Mouse (Mus musculus) limb, embryonic 15.5 days (tissue): ENCODE data around the gene Cib4. TPM values are rescaled to one million over a fixed set of nuclear protein-coding genes. Genes with fewer than 3 reads are reported as not detected.

ENCODE experiments used
- ATAC-seq: fragments of 200-750 bp; cut with Nextera tagmentation; 2 replicates; pipeline ENCODE4 v1.8.0; 2017; ENCODE audit warnings: low read depth, moderate TSS enrichment; ENCODE audit not compliant: insufficient number of reproducible peaks, low FRiP score, low TSS enrichment
- H3K27ac ChIP-seq: fragments of 300-500 bp; sonication (generic); 2 replicates; pipeline ENCODE4 v1.5.1; 2015; ENCODE audit warnings: moderate library complexity, mild to moderate bottlenecking, inconsistent platforms
- H3K27me3 ChIP-seq: fragments of 300-500 bp; sonication (generic); 2 replicates; pipeline ENCODE4 v1.6.1; 2015; ENCODE audit warnings: inconsistent platforms
- H3K36me3 ChIP-seq: fragments of 300-500 bp; sonication (generic); 2 replicates; pipeline ENCODE4 v1.6.1; 2015; ENCODE audit warnings: inconsistent platforms
- H3K4me1 ChIP-seq: fragments of 300-500 bp; sonication (generic); 2 replicates; pipeline ENCODE4 v1.6.1; 2015; ENCODE audit warnings: inconsistent platforms
- H3K4me2 ChIP-seq: fragments of 300-500 bp; sonication (generic); 2 replicates; pipeline ENCODE4 v1.6.1; 2015; ENCODE audit warnings: mild to moderate bottlenecking, inconsistent platforms
- H3K4me3 ChIP-seq: fragments of 300-500 bp; sonication (generic); 2 replicates; pipeline ENCODE4 v1.5.1; 2015; ENCODE audit warnings: mild to moderate bottlenecking, inconsistent platforms
- H3K9ac ChIP-seq: fragments of 300-500 bp; sonication (generic); 2 replicates; pipeline ENCODE4 v1.6.1; 2015; ENCODE audit warnings: inconsistent platforms
- H3K9me3 ChIP-seq: fragments of 300-500 bp; sonication (generic); 2 replicates; pipeline ENCODE4 v1.6.1; 2016; ENCODE audit warnings: inconsistent platforms
- WGBS: fragments of 180-500 bp; shearing (Covaris S2); methylation state at CpG from one replicate; pipeline ENCODE4 v1.1.7; 2015; 5-methylcytosine and 5-hydroxymethylcytosine counted together
- polyA plus RNA-seq: library from polyadenylated mRNA; unstranded; fragments of >200 nt; fragmentation: Nextera tagmentation; extraction: Ambion mirVana; gene quantifications from 2 replicates; pipeline ENCODE4 v1.2.1, GENCODE M21; 2015

Gene Cib4
- polyA plus RNA-seq, 1 experiment from 2014 or later, result not detected

DNA sequence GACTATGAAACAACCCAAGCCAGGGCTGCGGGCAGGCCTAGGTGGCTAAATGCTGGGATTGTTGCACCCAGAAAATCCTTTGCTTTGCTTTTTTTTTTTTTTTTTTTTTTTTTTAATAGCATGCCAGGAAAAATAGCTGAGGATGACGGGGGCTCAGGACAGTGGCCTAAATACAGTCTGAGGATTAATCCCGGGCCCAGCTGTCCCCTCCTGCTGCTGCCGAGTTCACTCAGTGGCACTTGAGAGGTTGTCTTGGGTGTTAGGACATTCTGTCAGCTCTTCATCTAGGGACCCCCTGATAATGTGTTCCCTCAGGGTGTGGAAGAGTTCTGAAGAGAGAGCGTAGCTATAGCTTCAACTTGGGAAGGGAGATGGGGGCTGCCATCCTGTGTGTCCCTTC is 18.5 kb downstream of the Cib4 start:
- no peak for ATAC-seq
- no peaks in the 10 kb centered on the region for H3K36me3 ChIP-seq
- no peak overlapping the region for H3K9ac ChIP-seq
- no peak overlapping the region for H3K4me2 ChIP-seq
- H3K27me3 ChIP-seq, result 0 out of 2 replicates have a peak, but pooled peaks cover 14% of the 10 kb centered on the region
- WGBS, result 79% methylated on average over 5 of the region's 5 CpGs
- no peak overlapping the region for H3K27ac ChIP-seq
- H3K4me3 ChIP-seq, result no peak overlapping the region
- peaks cover 9% of the 10 kb centered on the region for H3K4me1 ChIP-seq
- no peaks in the 10 kb centered on the region for H3K9me3 ChIP-seq

DNA sequence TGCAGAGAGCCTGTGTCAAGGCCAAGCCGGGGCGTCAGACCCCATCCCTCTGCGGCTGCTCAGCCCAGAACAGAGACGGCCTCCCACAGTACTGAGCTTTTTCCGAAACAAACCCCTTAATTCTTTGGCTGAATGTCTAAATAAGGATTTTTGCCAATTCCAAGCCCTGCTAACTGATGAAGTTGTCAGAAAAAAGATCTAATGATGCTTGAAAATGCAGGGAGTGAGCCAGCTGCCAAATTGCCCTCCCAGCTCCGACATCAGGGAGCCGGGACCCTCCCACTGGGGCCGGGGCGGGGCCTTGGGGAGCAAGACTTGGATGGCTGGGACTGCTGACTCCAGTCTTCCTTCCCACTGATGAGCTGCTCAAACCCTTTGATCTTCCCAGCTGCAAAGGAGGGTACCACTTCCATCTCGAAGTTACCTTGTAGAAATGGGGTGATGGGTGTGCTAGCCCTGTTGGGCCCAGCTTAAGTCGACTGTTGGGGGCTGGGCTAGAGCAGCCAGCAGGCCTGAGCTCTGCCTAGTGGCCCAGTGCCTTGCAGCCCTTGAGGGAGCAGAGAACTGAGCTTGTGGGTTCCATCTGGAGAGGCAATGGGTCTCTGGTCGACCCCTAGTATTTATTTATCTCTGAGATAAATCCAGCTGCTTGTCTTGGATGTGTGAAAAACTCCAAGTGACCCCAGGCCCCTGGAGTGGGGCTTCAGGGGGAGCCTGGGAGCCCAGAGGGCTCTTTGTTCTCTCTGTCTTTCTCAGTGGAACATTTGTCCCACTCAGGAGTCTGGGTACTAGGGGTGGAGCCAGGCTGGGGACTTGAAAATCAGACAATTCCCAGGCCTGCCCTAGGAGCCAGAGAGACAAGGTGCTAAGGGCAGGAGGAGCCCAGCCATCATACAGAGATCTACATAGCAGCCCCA is 19.5 kb downstream of the Cib4 start:
- ATAC-seq, result 0 out of 2 replicates have a peak, but pooled peaks have one; percentile 49
- Histone ChIP-seq H3K27ac (no peak overlapping the region), H3K4me3 (no peak overlapping the region), H3K9ac (no peak overlapping the region), H3K36me3 (no peaks in the 10 kb centered on the region), H3K9me3 (no peaks in the 10 kb centered on the region), H3K4me1 (peaks cover 9% of the 10 kb centered on the region), H3K4me2 (no peak overlapping the region), H3K27me3 (0 out of 2 replicates have a peak, but pooled peaks cover 14% of the 10 kb centered on the region)
- WGBS, result 26% methylated on average over 12 of the region's 12 CpGs

DNA sequence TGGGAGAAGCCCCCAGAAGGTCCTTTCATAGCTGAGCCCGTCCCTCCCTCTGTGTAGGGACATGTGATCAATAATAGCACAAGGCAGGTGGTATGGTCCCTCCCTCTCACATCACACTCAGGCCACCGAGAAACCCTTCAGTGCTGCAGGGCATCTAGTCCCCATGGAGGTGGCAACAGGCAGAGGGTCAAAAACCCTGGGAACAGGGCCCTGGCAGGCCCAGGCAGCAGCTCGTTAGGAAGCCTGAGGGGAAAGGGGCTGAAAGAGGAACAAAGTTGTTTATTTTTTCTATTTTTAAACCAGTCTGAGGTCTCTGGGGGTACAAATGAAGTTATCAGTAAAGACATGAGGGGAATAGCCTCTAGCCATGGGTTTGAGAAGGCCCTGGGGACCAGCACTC is 21.4 kb downstream of the Cib4 start:
- H3K4me1 ChIP-seq, result peaks cover 16% of the 10 kb centered on the region
- ATAC-seq, result no peak
- no peak overlapping the region for H3K4me3 ChIP-seq
- no peak overlapping the region for H3K27ac ChIP-seq
- 0 out of 2 replicates have a peak, but pooled peaks cover 9% of the 10 kb centered on the region for H3K27me3 ChIP-seq
- H3K36me3 ChIP-seq, result no peaks in the 10 kb centered on the region
- H3K9me3 ChIP-seq, result no peaks in the 10 kb centered on the region
- WGBS, result 36% methylated on average over 3 of the region's 3 CpGs
- no peak overlapping the region; the same call in 1 of the 2 replicates for H3K9ac ChIP-seq
- no peak overlapping the region for H3K4me2 ChIP-seq

- H3K4me1 ChIP-seq, result peaks cover 24% of the 10 kb centered on the region
- ATAC-seq, result no peak
- H3K4me2 ChIP-seq, result no peak overlapping the region
- 82% methylated on average over 3 of the region's 3 CpGs for WGBS
- no peaks in the 10 kb centered on the region for H3K9me3 ChIP-seq
- H3K9ac ChIP-seq, result no peak overlapping the region
- H3K27me3 ChIP-seq, result 0 out of 2 replicates have a peak, but pooled peaks cover 5% of the 10 kb centered on the region
- no peaks in the 10 kb centered on the region for H3K36me3 ChIP-seq
- H3K4me3 ChIP-seq, result no peak overlapping the region
- no peak overlapping the region for H3K27ac ChIP-seq
Observed at GRCm38 (mm10) chr5:30523131-30523530, 22.5 kb downstream of the Cib4 start.

DNA sequence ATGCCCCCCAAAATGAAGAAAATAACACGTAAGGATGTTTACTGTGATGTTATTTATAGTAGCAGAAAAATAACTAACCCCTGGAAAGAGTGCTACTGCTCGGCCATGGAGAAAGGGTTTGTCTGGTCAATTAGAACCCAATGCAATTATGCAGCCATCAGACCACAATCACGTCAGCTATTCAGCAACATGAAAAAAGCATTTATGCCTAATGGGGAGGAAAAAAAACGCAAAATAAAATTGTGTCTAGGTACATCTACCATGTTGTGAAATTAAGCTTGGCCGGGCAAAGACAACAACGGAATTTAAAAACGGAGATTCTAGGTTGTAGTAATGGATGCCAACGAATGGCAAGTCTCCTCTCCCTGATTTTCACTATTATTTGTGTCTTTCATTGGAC is 23.2 kb downstream of the Cib4 start:
- no peak overlapping the region for H3K27ac ChIP-seq
- 0 out of 2 replicates have a peak, but pooled peaks cover 5% of the 10 kb centered on the region for H3K27me3 ChIP-seq
- H3K4me2 ChIP-seq, result no peak overlapping the region
- H3K4me3 ChIP-seq, result no peak overlapping the region
- H3K36me3 ChIP-seq, result no peaks in the 10 kb centered on the region
- 90% methylated on average over 8 of the region's 8 CpGs for WGBS
- H3K4me1 ChIP-seq, result peaks cover 28% of the 10 kb centered on the region
- no peak overlapping the region for H3K9ac ChIP-seq
- H3K9me3 ChIP-seq, result no peaks in the 10 kb centered on the region
- no peak for ATAC-seq

DNA sequence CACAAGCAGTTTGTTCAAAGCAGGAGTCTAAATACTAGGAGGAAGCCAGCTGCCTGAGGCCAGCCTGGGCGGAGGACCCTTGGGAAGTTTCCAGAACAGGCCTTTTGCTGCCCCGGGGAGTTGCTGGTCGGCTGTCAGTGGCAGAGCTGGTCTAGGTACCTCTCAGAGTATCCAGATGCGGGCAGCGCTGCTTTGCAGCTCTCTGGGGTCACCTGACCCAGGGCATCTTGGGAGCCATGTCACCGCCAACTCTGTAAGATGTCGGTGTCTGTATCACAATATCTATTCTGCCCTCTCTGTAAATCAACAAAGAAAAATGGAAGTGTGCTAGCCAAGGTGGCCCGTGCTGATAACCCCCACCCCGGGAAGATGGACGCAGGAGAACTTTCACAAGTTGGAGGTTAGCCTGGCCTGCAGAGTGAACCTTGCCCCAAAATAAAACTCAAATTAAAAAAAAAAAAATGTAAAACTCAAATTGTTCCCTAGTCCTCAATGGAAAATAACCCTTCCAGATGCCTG is 25.4 kb downstream of the Cib4 start:
- no peak overlapping the region for H3K4me3 ChIP-seq
- H3K9ac ChIP-seq, result no peak overlapping the region
- H3K9me3 ChIP-seq, result no peaks in the 10 kb centered on the region
- H3K4me2 ChIP-seq, result no peak overlapping the region
- no peak overlapping the region for H3K27ac ChIP-seq
- ATAC-seq, result no peak
- H3K27me3 ChIP-seq, result no peaks in the 10 kb centered on the region
- no peaks in the 10 kb centered on the region for H3K36me3 ChIP-seq
- peaks cover 19% of the 10 kb centered on the region for H3K4me1 ChIP-seq
- WGBS, result 75% methylated on average over 10 of the region's 10 CpGs

GRCm38 (mm10) chr5:30519494-30519893 is 26.1 kb downstream of the Cib4 start:
- peaks cover 19% of the 10 kb centered on the region for H3K4me1 ChIP-seq
- H3K4me2 ChIP-seq, result no peak overlapping the region
- H3K27ac ChIP-seq, result no peak overlapping the region
- no peaks in the 10 kb centered on the region for H3K36me3 ChIP-seq
- no peak overlapping the region for H3K4me3 ChIP-seq
- H3K27me3 ChIP-seq, result no peaks in the 10 kb centered on the region
- 41% methylated on average over 7 of the region's 7 CpGs for WGBS
- H3K9me3 ChIP-seq, result no peaks in the 10 kb centered on the region
- no peak for ATAC-seq
- H3K9ac ChIP-seq, result no peak overlapping the region

DNA sequence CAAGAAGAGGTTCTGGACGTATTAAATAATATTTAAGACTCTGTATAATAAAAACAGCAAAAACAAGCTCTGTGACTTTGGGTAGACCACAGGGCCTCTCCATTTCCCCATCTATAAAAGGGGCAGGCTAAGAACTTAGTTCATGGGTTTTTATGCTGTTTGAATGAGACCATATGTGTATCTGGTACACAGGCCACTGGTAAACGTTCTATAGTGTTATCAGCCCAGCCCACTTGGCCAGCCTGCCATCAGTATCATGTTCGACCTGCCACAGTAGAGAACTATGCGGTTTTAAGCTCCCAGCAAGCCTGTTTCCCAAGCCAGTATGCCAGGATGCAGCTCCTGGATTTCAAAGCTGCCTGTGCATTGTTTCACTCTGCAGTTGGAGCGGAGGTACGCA is 27.1 kb downstream of the Cib4 start:
- ATAC-seq, result no peak
- Histone ChIP-seq H3K27ac (0 out of 2 replicates have a peak overlapping the region, but pooled peaks have one; percentile 17), H3K9me3 (no peaks in the 10 kb centered on the region), H3K4me3 (no peak overlapping the region), H3K9ac (no peak overlapping the region), H3K4me2 (no peak overlapping the region), H3K36me3 (no peaks in the 10 kb centered on the region), H3K27me3 (no peaks in the 10 kb centered on the region), H3K4me1 (peaks cover 19% of the 10 kb centered on the region)
- WGBS, result 40% methylated on average over 6 of the region's 6 CpGs

DNA sequence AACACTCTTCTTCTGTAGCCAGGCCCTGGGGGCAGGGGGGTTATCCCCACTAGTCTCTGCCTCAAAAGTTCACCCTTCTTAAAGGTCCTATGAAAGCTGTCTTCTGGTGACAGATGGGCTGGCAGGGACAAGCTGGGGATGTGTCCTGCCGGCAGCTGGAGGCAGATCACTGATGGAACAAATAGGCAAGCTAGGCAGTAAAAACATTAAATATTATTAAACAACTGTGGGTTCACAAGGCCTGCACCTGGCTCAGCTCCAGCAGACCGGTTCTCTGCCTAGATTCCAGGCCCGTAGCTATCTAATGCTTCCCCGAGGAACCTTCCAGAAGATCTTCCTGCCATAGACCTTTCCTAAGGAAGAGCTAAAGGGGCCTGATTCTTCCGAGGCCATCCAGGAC is 27.5 kb downstream of the Cib4 start:
- no peak overlapping the region for H3K9ac ChIP-seq
- H3K36me3 ChIP-seq, result no peaks in the 10 kb centered on the region
- H3K4me1 ChIP-seq, result peaks cover 19% of the 10 kb centered on the region
- no peak overlapping the region for H3K27ac ChIP-seq
- WGBS, result 26% methylated on average over 5 of the region's 5 CpGs
- no peak for ATAC-seq
- no peak overlapping the region for H3K4me2 ChIP-seq
- no peak overlapping the region for H3K4me3 ChIP-seq
- no peaks in the 10 kb centered on the region for H3K9me3 ChIP-seq
- no peaks in the 10 kb centered on the region for H3K27me3 ChIP-seq

- H3K4me2 ChIP-seq, result no peak overlapping the region
- no peaks in the 10 kb centered on the region for H3K27me3 ChIP-seq
- H3K36me3 ChIP-seq, result no peaks in the 10 kb centered on the region
- H3K4me1 ChIP-seq, result peaks cover 19% of the 10 kb centered on the region
- H3K4me3 ChIP-seq, result no peak overlapping the region
- no peak for ATAC-seq
- H3K9ac ChIP-seq, result no peak overlapping the region
- 62% methylated on average over 7 of the region's 7 CpGs for WGBS
- H3K9me3 ChIP-seq, result no peaks in the 10 kb centered on the region
- no peak overlapping the region for H3K27ac ChIP-seq
Observed at GRCm38 (mm10) chr5:30516376-30516775, 29.3 kb downstream of the Cib4 start.

DNA sequence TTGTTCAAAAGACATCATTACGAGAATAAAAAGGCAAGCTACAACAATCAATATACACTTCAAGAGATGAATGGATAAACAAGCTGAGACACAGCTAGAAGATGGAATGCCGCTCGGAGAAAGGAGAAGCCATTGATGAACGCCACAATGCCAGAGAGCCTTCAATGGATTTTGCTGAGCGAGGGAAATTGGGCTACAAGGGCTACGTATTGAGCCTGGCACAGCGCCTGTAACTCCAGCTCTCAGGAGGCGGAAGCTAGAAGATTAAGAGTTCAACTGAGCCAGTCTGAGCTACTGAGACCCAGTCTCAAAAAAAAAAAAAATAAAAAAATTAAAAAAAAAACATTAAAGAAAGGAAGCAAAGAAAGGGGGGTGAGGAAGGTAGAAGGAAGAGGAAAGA is 32.5 kb downstream of the Cib4 start:
- Histone ChIP-seq H3K27me3 (no peaks in the 10 kb centered on the region), H3K4me3 (no peak overlapping the region), H3K4me2 (no peak overlapping the region), H3K27ac (no peak overlapping the region), H3K4me1 (peaks cover 16% of the 10 kb centered on the region), H3K36me3 (no peaks in the 10 kb centered on the region), H3K9me3 (no peaks in the 10 kb centered on the region), H3K9ac (no peak overlapping the region)
- WGBS, result 77% methylated on average over 8 of the region's 8 CpGs
- ATAC-seq, result no peak

GRCm38 (mm10) chr5:30497299-30497698 is 48.3 kb downstream of the Cib4 start:
- Histone ChIP-seq H3K4me3 (no peak overlapping the region), H3K9me3 (no peaks in the 10 kb centered on the region), H3K9ac (no peak overlapping the region), H3K36me3 (no peaks in the 10 kb centered on the region), H3K4me2 (no peak overlapping the region), H3K4me1 (peaks cover 21% of the 10 kb centered on the region), H3K27me3 (no peaks in the 10 kb centered on the region), H3K27ac (peak overlapping the region; percentile 60)
- no peak for ATAC-seq
- WGBS, result 35% methylated on average over 7 of the region's 7 CpGs
